Mouse (Mus musculus) CD4-positive helper T cell, adult 2 months (primary cell): ENCODE measurements around the gene Ccdc85c.

Experiments
- DNase-seq: peaks from one replicate; pipeline ENCODE4 v3.0.0-alpha.2; 2012; ENCODE audit warnings: low read depth, missing footprints, low spot score

Ccdc85c gene

GRCm38 (mm10) chr12:108219825-108220616 is 55.2 kb downstream of the Ccdc85c start:
- no peak for DNase-seq

- no peak for DNase-seq
Measured at GRCm38 (mm10) chr12:108219163-108219562, 56.1 kb downstream of the Ccdc85c start.

GRCm38 (mm10) chr12:108217572-108217971 is 57.7 kb downstream of the Ccdc85c start:
- no peak for DNase-seq

- DNase-seq = no peak
Measured at GRCm38 (mm10) chr12:108216611-108217370, 58.4 kb downstream of the Ccdc85c start.

GRCm38 (mm10) chr12:108215090-108215489 is 60.1 kb downstream of the Ccdc85c start:
- no peak for DNase-seq

GRCm38 (mm10) chr12:108213090-108214041 is 61.9 kb downstream of the Ccdc85c start:
- DNase-seq = no peak

GRCm38 (mm10) chr12:108212476-108212875 is 62.7 kb downstream of the Ccdc85c start:
- DNase-seq = no peak

- DNase-seq = no peak
Measured at GRCm38 (mm10) chr12:108212071-108212470, 63.2 kb downstream of the Ccdc85c start.

GRCm38 (mm10) chr12:108210623-108211022 is 64.6 kb downstream of the Ccdc85c start:
- no peak for DNase-seq

GRCm38 (mm10) chr12:108208726-108209438 is 66.3 kb downstream of the Ccdc85c start:
- DNase-seq = peak; percentile 41

- no peak for DNase-seq
Measured at GRCm38 (mm10) chr12:108208216-108208615, 67.0 kb downstream of the Ccdc85c start.

GRCm38 (mm10) chr12:108206641-108207040 is 68.6 kb downstream of the Ccdc85c start:
- DNase-seq = peak; percentile 46

- DNase-seq = no peak
Measured at GRCm38 (mm10) chr12:108204978-108205377, 70.2 kb downstream of the Ccdc85c start.

- DNase-seq = no peak
Measured at GRCm38 (mm10) chr12:108203895-108204294, 71.3 kb downstream of the Ccdc85c start.

- DNase-seq = no peak
Measured at GRCm38 (mm10) chr12:108200094-108200493, 75.1 kb downstream of the Ccdc85c start.

GRCm38 (mm10) chr12:108198447-108198846 is 76.8 kb downstream of the Ccdc85c start:
- no peak for DNase-seq

GRCm38 (mm10) chr12:108195761-108196160 is 79.5 kb downstream of the Ccdc85c start:
- no peak for DNase-seq

- DNase-seq = no peak
Measured at GRCm38 (mm10) chr12:108193878-108194277, 81.3 kb downstream of the Ccdc85c start.

GRCm38 (mm10) chr12:108187541-108188091 is 87.6 kb downstream of the Ccdc85c start:
- DNase-seq = no peak

- DNase-seq = no peak
Measured at GRCm38 (mm10) chr12:108181716-108182115, 93.5 kb downstream of the Ccdc85c start.
